Mouse (Mus musculus) limb, embryonic 14.5 days (tissue): ENCODE results near the gene Slc24a4. TPM values are rescaled to one million over a fixed set of nuclear protein-coding genes. Genes with fewer than 3 reads are reported as not detected.

Experiments
- ATAC-seq: fragments of 200-750 bp; cut with Nextera tagmentation; 2 replicates; pipeline ENCODE4 v1.8.0; 2017; ENCODE audit warnings: low read depth, moderate number of reproducible peaks, moderate TSS enrichment; ENCODE audit not compliant: low FRiP score
- DNase-seq: peaks from one replicate; pipeline ENCODE4 v3.0.0-alpha.2; 2015; ENCODE audit warnings: low spot score
- H3K27ac ChIP-seq: fragments of 300-500 bp; sonication (generic); replicated peaks from 2 replicates; pipeline ENCODE4 v1.5.1; 2014; ENCODE audit warnings: low read depth, mild to moderate bottlenecking, low read length, moderate library complexity, mixed read lengths
- H3K27me3 ChIP-seq: fragments of 300-500 bp; sonication (generic); 2 replicates; pipeline ENCODE4 v1.6.1; 2014; ENCODE audit warnings: low read length, mixed read lengths; ENCODE audit not compliant: control insufficient read depth, insufficient read depth
- H3K36me3 ChIP-seq: fragments of 300-500 bp; sonication (generic); 2 replicates; pipeline ENCODE4 v1.6.1; 2014; ENCODE audit warnings: mild to moderate bottlenecking, low read length, moderate library complexity, mixed read lengths; ENCODE audit not compliant: control insufficient read depth, insufficient read depth
- H3K4me1 ChIP-seq: fragments of 300-500 bp; sonication (generic); 2 replicates; pipeline ENCODE4 v1.6.1; 2014; ENCODE audit warnings: antibody characterized with exemption, low read length, mixed read lengths; ENCODE audit not compliant: control insufficient read depth, insufficient read depth
- H3K4me2 ChIP-seq: fragments of 300-500 bp; sonication (generic); replicated peaks from 2 replicates; pipeline ENCODE4 v1.6.1; 2014; ENCODE audit warnings: low read depth, mild to moderate bottlenecking, low read length, moderate library complexity; ENCODE audit not compliant: severe bottlenecking
- H3K4me3 ChIP-seq: fragments of 300-500 bp; sonication (generic); replicated peaks from 2 replicates; pipeline ENCODE4 v1.5.1; 2014; ENCODE audit warnings: low read length
- H3K9ac ChIP-seq: fragments of 300-500 bp; sonication (generic); 2 replicates; pipeline ENCODE4 v1.6.1; 2014; ENCODE audit warnings: mild to moderate bottlenecking, low read depth, low read length, moderate library complexity; ENCODE audit not compliant: severe bottlenecking
- H3K9me3 ChIP-seq: fragments of 300-500 bp; sonication (generic); 2 replicates; pipeline ENCODE4 v1.6.1; 2016; ENCODE audit warnings: low read length; ENCODE audit not compliant: control insufficient read depth
- POLR2A ChIP-seq: fragments of 200-500 bp; IDR thresholded peaks from 2 replicates; pipeline ENCODE4 v1.8.0; 2012; ENCODE audit warnings: inconsistent platforms, mild to moderate bottlenecking, moderate library complexity, borderline replicate concordance; ENCODE audit not compliant: insufficient read depth, insufficient read length; ENCODE audit errors: extremely low read depth
- WGBS: fragments of 180-500 bp; shearing (Covaris S2); extraction: QIAGEN DNeasy Blood & Tissue Kit; methylation state at CpG from one replicate; pipeline ENCODE4 v1.1.7; 2014; 5-methylcytosine and 5-hydroxymethylcytosine counted together
- polyA plus RNA-seq, 2 experiments: library from polyadenylated mRNA; depleted of rRNA in 1 of 2; stranded (reverse) in 1 of 2; unstranded in 1 of 2; fragments of >200 nt; fragmentation: Nextera tagmentation in 1 of 2; extraction: Ambion mirVana in 1 of 2; gene quantifications; 2 replicates each; pipeline versions ENCODE4 v1.2.1 to v1.2.3; 2012 to 2014

Slc24a4 gene
- polyA plus RNA-seq, 2 experiments = 0.77 to 1.7 TPM

DNA sequence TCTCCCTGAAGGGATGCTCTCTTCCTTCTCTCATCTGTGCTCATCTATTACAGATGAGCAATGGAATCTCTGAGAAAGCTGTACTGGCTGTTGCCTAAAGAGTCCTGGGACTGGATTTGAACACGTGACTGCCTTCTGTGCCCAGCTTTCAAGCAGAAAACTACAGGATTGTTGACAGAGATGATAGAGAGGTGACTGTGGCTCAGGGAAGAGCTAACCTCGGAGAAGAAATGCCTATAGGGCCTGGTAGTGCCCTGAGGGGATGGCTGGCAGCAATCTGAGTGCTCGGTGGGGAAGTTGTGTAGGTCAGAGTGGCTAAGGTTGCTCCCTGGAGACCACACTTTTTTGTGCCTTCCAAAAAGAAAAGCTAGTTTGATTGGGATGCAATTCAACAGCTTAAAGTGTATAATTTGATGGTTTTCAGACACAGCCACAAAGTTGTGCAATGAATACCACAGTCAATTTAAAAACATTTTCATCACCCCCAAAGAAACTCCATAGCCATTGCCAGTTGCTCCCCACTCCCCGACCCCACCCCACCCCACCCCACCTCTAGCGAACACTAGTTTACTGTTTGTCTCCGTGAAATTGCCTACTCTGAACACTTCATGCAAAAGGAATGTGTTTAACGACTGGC, 152.5 kb downstream of the Slc24a4 start:
- Histone ChIP-seq H3K27me3 (no peaks in the 10 kb centered on the region), H3K9me3 (no peaks in the 10 kb centered on the region; the same call in 1 of the 2 replicates), H3K9ac (no peak overlapping the region), H3K4me1 (peaks cover 12% of the 10 kb centered on the region), H3K36me3 (no peaks in the 10 kb centered on the region), H3K4me2 (no peak overlapping the region), H3K4me3 (no peak overlapping the region), H3K27ac (no peak overlapping the region)
- ATAC-seq (no peak), DNase-seq (no peak)
- no peak for TF ChIP-seq POLR2A
- WGBS = 47% methylated on average over 7 of the region's 7 CpGs

DNA sequence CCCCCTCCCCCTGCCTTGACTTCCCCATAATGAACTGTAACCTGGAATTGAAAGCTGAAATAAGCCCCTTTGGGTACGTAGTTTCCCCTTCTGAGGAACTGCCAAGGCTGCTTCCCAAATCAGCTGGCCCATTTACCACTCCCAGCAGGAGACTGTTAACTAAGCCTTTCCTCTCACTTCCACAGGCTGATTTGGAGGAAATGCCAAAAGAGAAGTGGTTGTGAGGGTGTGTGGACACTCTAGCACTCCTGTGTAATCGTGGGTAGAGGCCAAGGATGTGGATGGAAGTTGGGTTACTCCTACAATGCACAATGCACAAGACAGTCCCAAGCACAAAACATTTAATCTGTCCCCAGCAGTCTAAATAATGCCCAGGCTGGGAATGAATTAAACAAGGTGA, 153.6 kb downstream of the Slc24a4 start:
- Histone ChIP-seq H3K36me3 (no peaks in the 10 kb centered on the region), H3K4me2 (no peak overlapping the region; the same call in 1 of the 2 replicates), H3K27ac (no peak overlapping the region), H3K9me3 (no peaks in the 10 kb centered on the region; the same call in 1 of the 2 replicates), H3K4me3 (no peak overlapping the region), H3K27me3 (no peaks in the 10 kb centered on the region), H3K4me1 (peaks cover 16% of the 10 kb centered on the region), H3K9ac (no peak overlapping the region)
- TF ChIP-seq POLR2A = no peak
- ATAC-seq (no peak), DNase-seq (no peak)
- whole genome bisulfite sequencing = 64% methylated on average over 2 of the region's 2 CpGs

DNA sequence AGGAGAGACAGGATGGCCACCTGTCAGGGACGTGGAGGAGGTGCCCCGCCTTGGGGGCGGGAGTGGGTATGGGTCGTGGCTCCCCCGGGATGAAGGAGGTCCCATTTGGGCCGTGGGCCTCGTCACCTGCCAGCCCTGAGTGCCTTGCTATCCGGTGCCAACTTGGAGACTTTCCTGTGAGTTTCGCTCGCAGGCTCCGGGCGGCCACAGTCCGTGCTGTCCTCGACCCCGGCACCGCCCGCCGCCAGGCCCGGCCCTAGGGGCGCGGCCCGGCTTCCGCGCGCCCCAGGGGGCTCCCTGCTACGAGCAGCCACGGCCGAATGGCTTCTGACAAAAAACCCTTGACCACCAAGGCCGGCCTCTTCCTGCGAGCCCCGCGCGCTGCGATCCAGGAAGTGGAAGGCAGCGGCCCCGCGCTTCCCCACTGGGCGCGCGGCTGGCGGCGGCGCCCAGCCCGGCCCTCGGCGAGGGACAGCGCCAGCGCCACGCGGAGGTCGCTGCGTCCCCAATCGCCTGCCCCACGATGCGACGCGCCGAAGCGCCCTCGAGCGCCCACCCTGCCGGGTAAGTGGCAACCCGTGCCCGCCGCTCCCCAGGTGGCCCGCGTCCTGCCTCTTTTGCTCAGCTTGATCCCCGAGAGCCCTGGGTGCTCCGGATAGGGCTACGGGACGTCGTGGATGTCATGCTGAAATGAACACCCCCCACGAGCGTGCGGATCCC, 154.4 kb downstream of the Slc24a4 start, which contains the start of gene Rin3:
Gene Rin3, plus strand, starts transcription at position 286 of the 720 bp plus-strand sequence.
- Histone ChIP-seq H3K4me3 (peak within 1 kb of the TSS; percentile 62), H3K27me3 (no peaks in the 10 kb centered on the region), H3K36me3 (no peaks in the 10 kb centered on the region), H3K4me1 (peaks cover 20% of the 10 kb centered on the region), H3K27ac (peak within 1 kb of the TSS; percentile 55; the same call in 1 of the 2 replicates), H3K4me2 (peak within 1 kb of the TSS; percentile 95), H3K9me3 (no peaks in the 10 kb centered on the region; the same call in 1 of the 2 replicates), H3K9ac (peak within 1 kb of the TSS; percentile 81)
- 0 out of 2 replicates have a peak, but pooled peaks have one; percentile 10 for TF ChIP-seq POLR2A
- no peak for DNase-seq
- ATAC-seq = peak; percentile 39
- 1% methylated on average over 59 of the region's 75 CpGs for whole genome bisulfite sequencing

DNA sequence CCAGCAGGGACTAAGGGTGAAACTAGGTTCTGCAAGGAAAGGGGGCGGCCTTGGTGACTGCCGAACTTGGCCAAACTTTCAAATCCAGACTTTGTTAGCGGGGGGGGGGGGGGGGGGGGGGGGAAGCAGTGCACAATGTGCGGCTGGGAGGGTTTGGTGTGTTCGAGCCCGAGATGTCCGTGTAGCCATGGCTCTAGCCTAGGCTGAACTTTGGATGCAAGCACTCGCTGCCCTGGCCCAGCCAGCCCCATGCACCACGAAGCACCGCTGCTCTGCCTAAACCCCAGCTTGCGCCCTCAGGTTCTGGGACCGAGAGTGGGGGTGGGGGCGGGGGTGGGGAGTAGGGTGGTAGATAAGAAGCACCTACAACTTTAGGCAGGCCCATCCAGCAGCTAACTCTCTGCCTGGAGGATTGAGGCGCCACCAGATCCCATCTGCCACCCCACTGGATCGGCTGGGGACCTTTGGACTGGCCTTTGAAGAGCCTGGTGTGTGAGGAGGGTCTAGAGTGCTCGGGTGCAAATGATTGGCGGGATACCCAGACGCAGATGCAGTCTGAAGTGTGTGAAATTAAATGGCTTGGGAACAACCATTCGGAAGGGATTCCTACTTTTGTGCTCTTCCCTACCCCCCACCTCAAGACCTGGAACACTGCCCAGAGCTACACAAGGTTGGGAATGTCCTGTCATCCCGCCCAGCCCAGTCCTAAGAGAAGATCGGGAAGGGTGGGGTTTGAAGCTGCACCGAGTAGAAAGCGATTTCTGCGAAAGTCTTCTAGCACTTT, 155.1 kb downstream of the Slc24a4 start:
- peak; percentile 53 for ATAC-seq
- H3K27ac ChIP-seq = peak overlapping the region; percentile 55; the same call in 1 of the 2 replicates
- H3K4me1 ChIP-seq = peaks cover 20% of the 10 kb centered on the region

DNA sequence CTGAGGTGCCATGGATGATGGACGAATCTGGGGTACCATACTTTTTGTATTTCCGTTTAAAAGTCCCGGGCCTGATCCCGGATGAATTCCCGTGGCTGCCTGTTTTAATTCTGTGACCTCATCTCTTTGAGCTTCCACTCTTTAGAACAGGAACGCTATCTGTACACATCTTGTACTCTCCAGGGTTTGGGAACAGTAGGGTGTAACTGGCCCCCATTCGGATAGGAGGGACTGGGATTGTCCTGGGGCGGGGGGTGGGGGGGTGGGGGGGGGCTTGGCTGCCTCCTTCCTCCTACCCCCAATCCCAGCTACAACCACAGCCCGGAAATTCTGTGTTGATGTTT, 155.7 kb downstream of the Slc24a4 start:
- Histone ChIP-seq H3K27ac (no peak overlapping the region), H3K4me1 (peaks cover 20% of the 10 kb centered on the region), H3K4me2 (peak overlapping the region; percentile 95), H3K4me3 (peak overlapping the region; percentile 62), H3K9me3 (no peaks in the 10 kb centered on the region), H3K27me3 (no peaks in the 10 kb centered on the region), H3K36me3 (no peaks in the 10 kb centered on the region), H3K9ac (peak overlapping the region; percentile 81; the same call in 1 of the 2 replicates)
- ATAC-seq (no peak), DNase-seq (no peak)
- no peak for TF ChIP-seq POLR2A
- WGBS = 35% methylated on average over 9 of the region's 9 CpGs

More for the DNA sequence above, 155.1 kb downstream of the Slc24a4 start:
- Histone ChIP-seq H3K9ac (peak overlapping the region; percentile 81), H3K4me2 (peak overlapping the region; percentile 95), H3K27me3 (no peaks in the 10 kb centered on the region), H3K9me3 (no peaks in the 10 kb centered on the region; the same call in 1 of the 2 replicates), H3K4me3 (peak overlapping the region; percentile 62), H3K36me3 (no peaks in the 10 kb centered on the region)
- TF ChIP-seq POLR2A = no peak
- WGBS = 10% methylated on average over 22 of the region's 24 CpGs
- DNase-seq = peak; percentile 73
